Mouse (Mus musculus) spleen, adult 18-20 months (tissue): ENCODE results near the gene Scel.

Source experiments
- DNase-seq, 2 experiments: peaks; one replicate each; pipeline ENCODE4 v3.0.0; 2022; ENCODE audit warnings: mixed read lengths in 2 of 2

Gene Scel

DNA sequence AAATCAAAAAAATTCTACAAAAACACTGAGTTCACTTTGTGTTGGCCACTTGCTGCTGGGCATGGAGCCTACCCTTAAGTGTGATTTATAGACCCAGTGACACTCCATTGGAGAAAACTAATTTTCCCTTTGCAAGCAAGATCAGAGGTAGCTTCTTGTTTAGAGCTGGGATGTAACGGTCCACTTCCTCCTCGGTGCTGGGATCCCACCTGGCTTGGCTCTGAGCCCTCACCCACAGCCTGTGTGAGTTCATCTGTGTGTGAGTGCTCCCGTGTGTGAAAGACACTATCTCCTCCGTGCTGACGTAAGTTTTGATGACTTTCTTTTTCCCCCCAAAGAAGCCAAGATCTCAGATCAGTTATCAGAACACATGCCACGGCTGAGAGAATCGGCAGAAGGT, 62.7 kb downstream of the Scel start:
- no peak for DNase-seq

DNA sequence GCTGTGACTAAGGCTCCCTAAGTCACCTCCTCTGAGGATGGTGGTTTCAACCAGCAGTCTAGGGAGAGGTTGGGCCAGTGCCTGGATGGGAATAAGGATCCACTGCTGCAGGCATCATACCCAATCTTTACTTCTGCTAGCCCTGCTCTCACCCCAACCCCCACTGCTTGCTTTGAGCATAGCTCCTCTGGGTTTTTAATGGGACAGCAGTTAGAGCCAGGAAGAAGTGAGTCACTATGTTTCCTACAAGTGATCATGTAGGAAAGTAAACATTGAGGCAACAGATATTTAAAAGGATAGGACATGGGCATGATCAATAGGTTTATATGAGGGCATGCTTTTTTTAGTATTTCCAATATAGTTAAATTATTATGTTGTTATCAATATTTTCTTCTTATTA, 63.9 kb downstream of the Scel start:
- no peak for DNase-seq

DNA sequence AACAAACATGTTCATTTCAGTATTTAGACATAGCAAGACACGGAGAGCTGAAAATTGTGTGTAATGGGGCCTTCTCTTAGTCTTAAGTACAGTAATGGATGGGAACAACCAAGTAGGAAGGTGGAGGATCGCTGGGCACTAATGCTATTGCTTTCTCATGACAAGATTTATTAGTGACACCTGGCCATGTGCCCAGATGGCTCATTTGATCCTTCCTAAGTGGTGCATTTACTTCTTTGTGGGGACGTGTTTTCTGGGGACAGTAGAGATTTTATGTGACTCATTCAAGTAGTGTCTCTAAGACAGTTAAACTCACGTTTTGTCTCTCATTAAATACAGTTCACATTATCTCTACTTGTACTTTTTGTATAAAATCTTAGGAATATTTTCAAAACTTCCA, 73.5 kb downstream of the Scel start:
- no peak for DNase-seq

DNA sequence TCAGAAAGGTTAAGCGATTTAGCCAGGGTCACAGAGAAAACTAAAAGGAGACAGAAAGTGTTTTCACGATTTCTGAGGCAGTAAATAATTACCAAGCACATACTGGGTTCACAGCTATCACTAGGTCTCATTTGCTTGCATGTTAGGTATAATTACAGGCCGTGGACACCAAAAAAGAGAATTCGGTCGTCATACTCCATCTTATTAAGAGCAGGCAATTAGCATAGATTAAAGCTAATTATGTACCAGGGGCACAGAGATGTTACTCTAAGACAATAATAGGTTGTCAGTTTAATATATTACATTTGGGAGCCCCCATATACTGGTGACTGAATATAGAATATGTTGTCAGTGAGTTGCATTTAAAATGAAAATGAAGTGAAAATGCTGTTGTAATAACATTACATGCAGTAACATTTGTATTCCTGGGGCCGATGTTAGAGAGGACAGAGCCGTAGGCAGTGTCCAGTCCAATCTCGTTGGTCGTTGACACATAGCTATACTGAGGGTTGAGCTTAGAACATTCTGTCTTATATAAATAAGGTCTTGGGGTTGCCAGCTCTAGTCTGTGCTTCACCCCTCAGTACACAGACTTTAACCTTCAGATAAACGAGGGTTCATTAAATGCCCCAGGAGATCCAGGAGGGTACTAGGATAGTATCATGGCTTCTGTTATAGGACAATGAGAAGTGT, 74.2 kb downstream of the Scel start:
- no peak for DNase-seq

DNA sequence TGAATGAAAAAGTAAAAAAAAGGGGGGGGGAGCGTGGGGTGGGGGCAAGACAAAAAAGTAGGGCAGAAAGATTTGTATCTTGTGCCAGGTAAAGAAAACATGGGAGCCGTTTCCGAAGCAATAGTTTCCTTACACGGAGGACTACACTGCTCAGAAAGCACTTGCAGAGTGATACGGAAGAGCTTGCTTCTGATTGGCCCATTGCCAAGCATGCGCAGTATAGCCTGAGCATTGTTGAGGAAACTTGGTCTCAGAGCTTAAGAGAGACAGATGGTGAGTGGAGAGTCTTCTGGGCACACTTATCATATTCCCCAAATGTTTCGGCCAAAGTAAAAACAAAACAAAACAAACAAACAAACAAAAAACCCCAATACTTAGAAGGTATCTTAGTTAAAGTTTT, 76.7 kb downstream of the Scel start:
- DNase-seq = no peak

DNA sequence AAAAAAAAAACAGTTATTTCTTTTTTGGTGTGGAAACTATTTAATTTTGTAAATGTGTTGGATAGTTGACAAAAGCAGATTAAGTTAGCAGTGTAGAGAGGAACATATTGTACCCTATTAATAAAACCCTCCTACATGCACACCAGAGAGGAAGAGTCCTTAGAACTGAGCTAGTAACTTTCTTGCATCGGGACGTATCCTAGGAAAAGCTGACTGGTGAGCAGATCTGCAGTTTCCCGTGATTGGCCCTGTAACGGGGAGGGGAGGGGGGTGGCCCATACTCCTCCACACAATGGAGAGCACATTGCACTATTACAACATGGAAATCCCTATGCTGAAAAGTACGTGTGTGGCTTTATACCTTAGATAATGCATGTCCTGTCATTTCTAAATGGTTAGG, 82.7 kb downstream of the Scel start:
- DNase-seq = no peak

DNA sequence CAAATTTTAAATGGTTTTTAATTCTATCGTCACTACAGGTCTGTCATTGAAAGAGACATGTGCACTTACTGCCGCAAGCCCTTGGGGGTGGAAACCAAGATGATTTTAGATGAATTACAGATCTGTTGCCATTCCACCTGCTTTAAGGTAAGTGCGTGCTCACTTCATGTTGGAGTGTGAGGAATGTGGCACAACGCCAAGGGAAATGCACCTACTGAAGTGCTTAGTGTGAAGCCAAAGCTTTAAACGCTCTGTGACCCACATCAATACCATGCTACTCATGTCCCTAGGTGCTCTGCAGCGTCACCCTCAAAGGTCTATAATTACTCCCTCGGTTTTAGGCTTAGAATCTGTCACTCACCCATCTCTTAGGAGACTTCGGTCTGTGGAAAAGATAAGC, 94.9 kb downstream of the Scel start:
- DNase-seq = no peak

DNA sequence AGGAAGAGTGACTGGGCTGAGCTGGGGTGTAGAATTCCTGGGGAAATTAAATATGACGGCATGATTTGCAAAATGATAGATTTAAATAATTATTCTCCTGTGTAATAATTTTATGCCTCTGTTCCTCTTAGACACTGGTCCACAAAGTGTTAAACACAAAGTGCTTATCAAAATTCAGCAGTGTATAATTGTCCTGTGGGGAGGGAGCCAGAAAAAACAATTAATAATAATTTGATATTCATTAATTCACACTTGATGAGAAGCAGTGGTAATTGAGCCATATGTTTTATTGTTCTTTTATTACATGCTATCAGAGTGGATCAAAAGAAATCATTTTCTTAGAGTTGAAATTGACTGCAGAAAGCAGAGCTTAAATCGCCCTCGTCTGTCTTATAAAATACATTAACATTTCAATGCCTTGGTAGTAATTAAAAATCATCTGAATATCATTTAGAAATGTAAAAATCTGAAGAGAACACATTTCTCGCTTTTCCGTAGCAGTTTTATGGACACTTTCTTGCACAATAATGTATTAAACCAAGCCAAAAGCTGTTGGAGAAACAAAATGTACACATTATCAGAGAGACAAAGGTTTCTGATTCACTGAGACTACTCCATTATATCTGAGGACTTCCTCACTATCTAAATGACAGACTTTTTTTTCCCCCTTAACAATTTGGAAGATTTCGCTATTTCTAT, 100.6 kb downstream of the Scel start:
- no peak for DNase-seq

DNA sequence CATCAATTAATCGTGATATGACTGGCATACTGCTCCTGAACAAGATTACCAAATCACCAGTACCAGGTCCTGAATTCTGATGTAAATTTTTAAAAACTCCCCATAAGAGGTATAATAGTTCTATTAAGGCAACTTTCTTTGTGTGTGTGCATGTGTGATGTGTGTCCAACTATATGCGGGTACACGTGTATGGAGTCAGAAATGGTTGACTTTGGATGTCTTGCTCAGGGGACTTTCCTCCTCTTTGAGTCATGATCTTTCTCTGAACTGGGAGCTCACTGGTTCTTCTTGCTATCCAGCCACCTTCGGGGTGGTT, 101.1 kb downstream of the Scel start:
- DNase-seq = no peak

DNA sequence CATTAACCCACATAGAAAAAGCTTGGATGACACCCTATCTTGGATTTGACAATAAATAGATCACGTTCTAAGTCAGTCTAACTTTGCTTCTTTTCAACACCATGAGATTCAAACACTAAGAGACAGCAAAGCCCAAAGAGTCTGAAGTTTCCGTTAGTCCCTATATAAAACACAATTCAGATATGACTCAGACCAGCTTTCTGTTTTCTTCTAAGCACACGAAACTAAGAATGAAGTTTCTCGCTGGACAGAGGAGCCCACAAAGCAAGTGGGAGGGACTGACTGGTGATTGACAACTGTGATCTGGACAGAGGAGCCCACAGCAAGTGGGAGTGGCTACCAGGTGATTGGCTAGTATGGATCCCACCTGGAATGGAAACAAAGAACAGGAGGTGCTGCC, 106.6 kb downstream of the Scel start:
- DNase-seq = no peak

DNA sequence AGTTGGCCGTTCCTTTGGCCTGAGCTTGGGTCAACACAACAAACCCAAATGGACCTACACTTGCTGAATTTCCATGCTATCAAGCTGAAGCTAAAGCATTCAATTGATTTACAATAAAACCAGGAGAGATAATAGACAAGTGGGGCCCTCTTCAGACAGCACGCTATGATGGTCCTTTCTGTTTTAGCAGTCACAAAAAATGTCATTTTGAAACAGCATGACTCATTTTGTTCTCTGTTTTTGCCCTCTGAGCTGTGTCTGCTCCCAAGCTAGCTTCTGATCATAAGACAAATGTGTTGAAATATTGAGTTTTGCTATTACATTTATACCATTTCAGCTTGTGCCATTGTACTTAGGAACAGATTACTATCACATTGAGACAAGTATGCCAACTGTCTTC, 108.1 kb downstream of the Scel start:
- DNase-seq = no peak

DNA sequence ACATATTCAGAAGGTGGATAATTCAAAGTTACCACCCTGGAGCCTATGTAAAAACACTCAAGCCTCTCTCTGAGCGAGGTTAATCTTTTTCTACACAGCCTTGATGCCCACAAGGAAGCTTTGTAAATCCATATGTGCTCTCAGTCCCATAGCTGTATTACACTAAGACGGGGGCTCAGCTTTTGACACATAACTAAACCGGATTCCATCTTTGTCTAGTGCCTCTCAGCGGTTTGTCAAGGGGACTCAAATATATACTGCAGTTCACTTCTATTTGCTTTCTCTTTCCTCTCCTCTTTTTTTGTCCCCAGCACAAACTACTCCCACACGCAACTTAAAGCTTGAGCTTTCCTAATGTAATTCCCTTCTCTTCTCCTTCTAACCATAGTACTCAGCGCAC, 113.0 kb downstream of the Scel start:
- no peak for DNase-seq

DNA sequence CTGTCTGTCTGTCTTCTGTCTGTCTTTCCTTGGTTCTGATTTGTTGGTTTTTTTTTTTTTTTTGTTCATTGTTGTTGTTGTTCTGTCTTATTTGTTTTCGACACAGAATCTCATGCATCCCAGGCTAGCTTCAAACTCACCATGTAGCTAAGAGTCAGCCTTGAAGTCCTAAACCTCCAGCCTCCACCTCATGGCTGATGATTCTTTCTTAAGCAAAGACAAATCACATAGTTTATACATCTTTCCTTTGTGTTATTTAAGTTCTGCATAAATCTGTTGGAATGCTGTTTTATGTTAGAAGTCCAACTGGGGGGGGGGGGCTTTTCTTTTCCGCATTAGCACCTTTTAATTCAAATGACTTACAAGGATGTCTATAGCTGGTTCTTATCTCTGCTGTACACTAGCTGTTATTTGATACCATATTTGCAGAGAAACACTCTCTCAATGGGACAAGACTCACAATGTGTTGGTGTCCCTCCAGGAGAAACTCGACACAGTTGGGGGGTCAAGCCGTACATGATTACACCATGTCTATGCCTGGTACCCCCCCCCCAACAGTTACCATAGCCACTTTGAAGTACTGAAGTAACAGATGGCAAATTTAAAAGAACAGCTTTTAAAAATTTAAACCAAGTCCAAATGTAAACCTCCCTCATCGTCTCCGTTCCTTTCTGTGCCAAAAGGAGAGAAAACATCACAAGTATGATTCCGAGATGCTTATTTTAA, 116.7 kb downstream of the Scel start:
- no peak for DNase-seq

DNA sequence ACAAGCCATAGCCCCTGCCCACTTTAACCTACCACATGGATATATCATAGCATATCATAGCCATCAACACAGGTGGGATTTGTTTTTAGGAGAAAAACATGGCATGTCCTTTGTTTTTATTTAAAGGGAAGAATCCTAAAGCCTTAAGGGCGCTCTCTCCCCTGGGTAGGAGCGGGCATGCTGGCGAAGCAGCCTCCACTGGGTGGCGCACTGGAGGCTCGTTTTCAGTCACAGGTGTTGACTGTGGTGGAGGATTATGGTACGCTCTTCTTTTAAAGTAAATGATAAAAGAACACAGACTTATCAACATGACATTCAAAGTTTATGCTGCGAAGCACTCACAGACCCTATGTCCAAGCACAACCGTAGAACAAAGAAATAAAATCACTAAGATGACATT, 117.4 kb downstream of the Scel start:
- peak in 1 of 2 experiments; percentile 34 for DNase-seq

DNA sequence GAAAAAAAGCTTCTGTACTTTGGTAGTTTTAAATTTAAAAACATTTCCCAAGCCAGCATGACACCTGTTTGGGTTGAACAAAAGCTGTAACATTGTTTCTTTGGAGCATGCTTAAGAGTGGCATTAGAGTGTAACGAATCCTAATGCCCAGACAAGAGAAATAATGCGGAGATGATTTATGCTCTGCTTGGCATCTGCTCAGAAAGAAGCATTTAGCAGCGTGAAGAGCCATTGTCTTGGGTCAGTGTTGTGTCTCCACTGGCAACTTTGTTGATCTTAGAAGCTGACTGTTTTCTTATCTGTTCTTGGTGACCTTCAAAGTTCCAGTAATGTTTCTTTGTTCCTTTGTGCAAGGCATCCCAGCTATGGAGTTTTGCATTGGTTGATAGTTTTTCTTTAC, 130.8 kb downstream of the Scel start:
- DNase-seq = no peak

DNA sequence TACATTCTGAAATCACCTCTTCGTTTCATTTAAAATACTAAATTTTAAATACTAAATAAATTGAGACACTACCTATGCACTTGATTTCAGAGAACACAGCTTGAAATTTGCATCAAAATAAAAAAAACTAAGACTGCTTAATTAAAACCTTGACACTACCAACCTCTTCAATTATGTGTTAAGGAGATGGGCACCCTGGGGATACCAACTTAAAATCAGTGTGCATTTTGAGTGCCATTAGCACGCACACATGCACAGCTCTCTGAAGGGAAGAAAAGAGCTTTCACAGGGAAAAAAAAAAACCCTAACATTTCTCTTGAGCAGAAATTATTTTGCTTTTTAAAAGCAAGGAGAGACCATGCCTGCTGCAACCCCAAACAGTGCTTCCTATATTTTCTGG, 134.8 kb downstream of the Scel start:
- DNase-seq = no peak

DNA sequence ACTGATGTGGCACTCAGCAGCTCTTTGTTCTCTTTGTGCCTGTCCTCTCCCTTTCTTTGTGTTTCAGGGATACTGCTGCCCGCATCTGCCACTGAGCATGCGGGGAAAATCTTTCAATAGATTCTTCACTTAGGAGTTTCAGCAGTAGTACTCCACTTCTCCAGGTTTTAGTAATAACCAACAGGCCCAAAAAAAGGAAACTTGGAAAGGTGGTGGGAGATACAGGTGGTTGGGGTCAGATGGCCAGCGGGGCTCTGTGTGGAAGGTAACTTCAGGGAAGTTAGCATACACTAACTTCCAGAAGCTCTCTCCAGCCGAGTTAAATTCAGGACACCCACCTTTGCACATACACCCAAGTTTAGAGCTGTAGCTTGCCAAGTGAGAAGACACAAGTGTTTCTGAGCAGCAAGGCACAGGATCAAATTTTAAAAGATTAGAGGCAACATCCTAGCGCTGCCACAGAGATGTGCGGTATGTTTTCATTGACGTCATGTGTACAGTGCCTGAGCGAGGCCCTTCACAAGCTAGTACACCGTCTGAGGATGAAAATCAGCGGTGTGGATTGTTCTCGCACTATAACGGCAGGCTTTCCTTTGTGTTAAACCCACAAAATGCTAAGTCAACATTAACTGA, 135.6 kb downstream of the Scel start:
- DNase-seq = no peak

DNA sequence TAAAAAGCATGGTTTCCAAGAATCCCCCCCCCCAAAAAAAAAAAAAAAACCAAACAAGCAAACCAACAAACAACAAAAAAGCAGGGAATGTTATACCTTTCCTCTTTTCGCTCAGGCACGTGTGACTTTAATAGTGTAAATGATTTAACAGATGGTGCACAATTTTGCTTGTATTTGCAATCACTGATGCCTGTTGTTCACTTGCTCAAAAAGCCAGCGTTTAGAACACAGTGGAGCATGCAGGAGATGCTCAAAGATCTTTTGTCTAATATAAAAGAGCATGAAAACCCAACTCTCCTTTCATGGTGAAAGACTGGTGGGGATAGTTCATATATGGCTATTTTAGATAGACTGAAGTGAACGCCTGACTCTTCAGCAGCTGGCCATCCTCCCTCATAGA, 136.2 kb downstream of the Scel start:
- no peak for DNase-seq

DNA sequence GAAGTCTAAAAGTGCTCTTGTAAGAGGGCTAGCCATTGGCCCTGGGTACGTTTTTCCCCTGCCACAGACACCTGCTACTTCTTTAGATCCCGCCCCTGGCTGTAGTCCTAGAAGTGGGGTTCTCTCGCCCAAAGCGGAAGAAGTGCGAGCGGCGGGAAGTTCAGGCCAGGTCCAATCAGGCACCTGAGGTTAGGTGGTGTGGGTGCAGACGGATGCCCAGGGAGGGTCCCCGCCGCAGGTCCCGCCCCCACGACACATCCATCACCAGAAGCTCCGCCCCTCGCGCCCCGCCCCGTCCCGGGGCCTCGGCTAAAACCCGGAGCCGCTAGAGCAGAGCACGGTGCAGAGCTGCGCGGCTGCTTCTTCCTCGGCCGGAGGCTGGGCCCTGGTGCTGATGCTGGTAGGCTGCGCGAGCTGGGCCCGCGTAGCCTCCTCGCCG, 136.8 kb downstream of the Scel start, which contains the start of gene Slain1:
Gene Slain1, plus strand, starts transcription at position 333 of the 439 bp plus-strand sequence.
- DNase-seq = peak; percentile 95 to 98

DNA sequence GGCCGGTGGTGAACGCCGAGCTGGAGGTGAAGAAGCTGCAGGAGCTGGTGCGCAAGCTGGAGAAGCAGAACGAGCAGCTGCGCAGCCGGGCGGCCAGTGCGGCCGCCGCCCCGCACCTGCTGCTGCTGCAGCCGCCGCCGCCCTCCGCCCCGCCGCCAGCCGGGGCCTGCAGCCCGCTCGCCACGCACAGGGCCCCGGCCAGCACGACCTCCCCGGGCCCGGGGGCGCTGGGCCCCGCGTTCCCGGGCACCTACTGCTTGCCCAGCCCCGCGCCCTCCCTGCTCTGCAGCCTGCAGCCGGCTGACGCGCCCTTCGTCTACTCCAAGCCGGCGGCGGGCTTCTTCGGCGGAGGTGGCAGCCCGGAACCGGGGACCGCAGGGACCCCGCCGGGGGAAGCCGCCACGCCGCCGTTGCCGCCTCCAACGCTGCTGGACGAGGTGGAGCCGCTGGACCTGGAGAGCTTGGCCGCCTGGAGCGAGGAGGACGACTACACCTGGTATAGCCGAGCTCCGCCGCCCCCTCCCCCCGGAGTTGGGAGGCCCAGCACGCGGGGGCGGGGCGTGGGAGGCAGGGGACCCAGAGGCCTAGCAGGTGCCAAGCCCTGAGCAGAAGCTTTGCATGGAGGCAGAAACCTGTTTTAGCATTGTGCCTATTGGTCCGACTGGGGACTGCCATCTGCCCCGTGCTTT, 137.4 kb downstream of the Scel start:
- peak; percentile 67 to 78 for DNase-seq

DNA sequence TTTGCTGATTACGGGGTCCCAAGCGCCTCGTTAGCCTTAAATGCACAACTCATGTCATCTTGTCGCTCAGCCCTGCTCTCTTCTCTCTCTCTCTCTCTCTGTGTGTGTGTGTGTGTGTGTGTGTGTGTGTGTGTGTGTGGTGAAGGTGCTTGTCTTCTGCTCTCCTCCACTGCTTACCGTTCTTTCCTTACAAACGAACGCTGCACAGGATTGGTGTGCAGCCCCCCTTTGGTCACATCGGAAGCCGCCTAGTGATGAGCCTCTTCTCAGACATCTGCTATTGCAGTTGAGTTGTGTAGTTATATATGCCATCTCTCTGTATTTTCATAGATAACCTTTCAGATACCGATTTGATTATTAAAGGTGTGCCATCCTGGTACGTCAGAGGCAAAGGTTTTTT, 138.0 kb downstream of the Scel start:
- no peak for DNase-seq

DNA sequence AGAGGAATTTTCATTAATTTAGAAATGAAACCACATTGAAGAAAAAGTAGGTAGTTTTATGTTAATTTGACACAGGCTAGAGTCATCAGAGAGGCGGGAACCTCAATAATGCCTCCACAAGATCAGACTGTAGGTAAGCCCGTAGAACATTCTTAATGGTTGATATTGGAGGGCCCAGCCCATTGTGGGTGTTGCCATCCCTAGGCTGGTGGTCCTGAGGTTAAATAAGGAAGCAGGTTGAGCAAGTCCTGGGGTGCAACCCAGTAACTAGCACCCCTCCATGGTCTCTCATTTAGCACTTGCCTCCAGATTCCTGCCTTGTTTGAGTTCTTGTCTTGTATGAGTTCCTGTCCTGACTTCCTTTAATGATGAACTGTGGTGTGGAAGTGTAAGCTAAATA, 138.4 kb downstream of the Scel start:
- DNase-seq = no peak

DNA sequence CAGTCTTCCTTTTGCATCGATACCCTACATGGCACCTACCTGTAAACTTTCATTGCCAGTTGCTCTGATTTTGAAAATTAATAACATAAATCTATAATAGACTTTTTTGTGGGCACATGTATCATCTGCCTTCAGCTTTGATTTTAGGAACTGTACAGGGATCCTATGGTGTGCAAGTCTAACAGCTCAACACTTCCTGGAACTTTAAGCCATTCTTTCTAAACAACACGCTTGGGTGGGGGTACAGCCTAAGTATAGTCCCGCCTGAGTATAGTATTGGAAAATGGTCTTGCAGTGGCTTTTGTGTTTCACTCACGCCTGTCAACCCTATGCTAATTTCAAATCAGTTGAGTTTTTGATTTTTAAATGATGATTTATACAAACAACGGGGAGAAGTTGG, 139.4 kb downstream of the Scel start:
- no peak for DNase-seq
